Comparison of ENCODE assay signal across 9 mouse cellular contexts in the genomic region with DNA sequence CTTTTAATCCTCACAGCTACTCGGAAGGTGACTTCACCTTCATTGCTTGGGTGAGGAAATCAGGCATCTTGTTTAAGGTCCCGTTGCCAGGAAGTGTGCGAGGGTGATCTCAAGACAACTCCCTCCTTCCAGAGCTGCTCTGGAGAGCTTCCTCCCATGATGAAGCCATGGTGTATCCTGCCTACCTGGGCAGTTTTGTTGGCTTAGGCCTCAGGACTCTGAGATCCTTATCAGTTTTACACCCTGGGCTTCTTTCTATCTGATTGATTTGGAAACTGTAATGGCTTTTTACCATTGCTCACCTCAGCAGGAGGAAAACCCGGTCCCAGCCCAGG. TPM values are rescaled to one million over a fixed set of nuclear protein-coding genes. Genes with fewer than 3 reads are reported as not detected.
DNase-seq lines count a peak whose midpoint lies in the region; ATAC-seq lines count a peak whose summit lies in the region.
"Had no signal": no experiment of that assay in that cellular context is flagged by ENCODE, and none has a peak within 500 bp of the region (broad histone marks: within the 10 kb centered on the region; RNA-seq: fewer than 3 reads in every experiment).

No protein-coding gene starts in this region.

- H3K4me2 ChIP-seq in liver, embryonic 13.5 days, result peak overlapping the region; percentile 57

- no peaks in the 10 kb centered on the region for H3K36me3 ChIP-seq in liver, embryonic 13.5 days

- H3K4me1 ChIP-seq in liver, embryonic 13.5 days (replicated peaks), result peaks cover 52% of the 10 kb centered on the region

- H3K27ac ChIP-seq in liver, embryonic 13.5 days, result peak overlapping the region; percentile 82

- DNase-seq in heart, adult 11 months, result peak; percentile 5
- DNase-seq in heart, postnatal 4 days, result no peak
- DNase-seq in thymus, postnatal 4 days, result peak; percentile 20
- DNase-seq in thymus, postnatal 10 days (ENCODE audit: low spot score in 2 of 2), result no peak
- DNase-seq in liver, embryonic 13.5 days, result no peak
- DNase-seq in Muller cell, postnatal 12 days (ENCODE audit: inconsistent ontology term), result no peak
- no peak for DNase-seq in adrenal gland, adult (ENCODE audit: inconsistent age in 2 of 2, low spot score in 1 of 2)
- no peak for DNase-seq in spleen, adult 18-20 months

- H3K4me3 ChIP-seq in liver, embryonic 13.5 days (replicated peaks), result peak overlapping the region; percentile 41

- H3K27me3 ChIP-seq in liver, embryonic 13.5 days, result no peaks in the 10 kb centered on the region

- H3K9ac ChIP-seq in liver, embryonic 13.5 days, result peak overlapping the region; percentile 63

- peak; percentile 70 for ATAC-seq in liver, embryonic 13.5 days (ENCODE audit: low read depth)

- 14% methylated on average over 4 of the region's 4 CpGs for WGBS in liver, embryonic 13.5 days (ENCODE audit: insufficient replicate concordance)

- H3K9me3 ChIP-seq in liver, embryonic 13.5 days (replicated peaks), result no peaks in the 10 kb centered on the region

RNA-seq across cellular contexts. Expression of a gene that starts 4.4 kb away (rescaled TPM):
- under 1 TPM in 1 of 2 experiments, not detected in 1; 0.29 TPM for total RNA-seq in heart, postnatal 4 days (2021)
- 2.7 and 2.8 TPM in 2 replicates for polyA plus RNA-seq in liver, embryonic 13.5 days (2015; fragmentation: Nextera tagmentation; extraction: Ambion mirVana)
- polyA plus RNA-seq: cortical plate, adult 2 months had no signal

RNA-seq across cellular contexts. Expression of a gene that starts 14.3 kb away (rescaled TPM):
- total RNA-seq in heart, postnatal 4 days (2021), result under 1 TPM in 1 of 2 experiments, not detected in 1; 0.17 TPM
- polyA plus RNA-seq in liver, embryonic 13.5 days (2015; fragmentation: Nextera tagmentation; extraction: Ambion mirVana), result 1.2 and 1.6 TPM in 2 replicates
- polyA plus RNA-seq: cortical plate, adult 2 months had no signal

RNA-seq across cellular contexts. Expression of a gene that starts 20.3 kb away (rescaled TPM):
- total RNA-seq in heart, postnatal 4 days (2021), result not detected
- 0.68 and 1.1 TPM in 2 replicates for polyA plus RNA-seq in liver, embryonic 13.5 days (2015; fragmentation: Nextera tagmentation; extraction: Ambion mirVana)
- polyA plus RNA-seq: cortical plate, adult 2 months had no signal

RNA-seq across cellular contexts. Expression of a gene that starts 26.0 kb away (rescaled TPM):
- not detected for total RNA-seq in heart, postnatal 4 days (2021)
- polyA plus RNA-seq in liver, embryonic 13.5 days (2015; fragmentation: Nextera tagmentation; extraction: Ambion mirVana), result 0.31 and 0.66 TPM in 2 replicates
- polyA plus RNA-seq: cortical plate, adult 2 months had no signal

RNA-seq across cellular contexts. Expression of a gene that starts 32.0 kb away (rescaled TPM):
- not detected for total RNA-seq in heart, postnatal 4 days (2021)
- 0.36 and 0.63 TPM in 2 replicates for polyA plus RNA-seq in liver, embryonic 13.5 days (2015; fragmentation: Nextera tagmentation; extraction: Ambion mirVana)
- polyA plus RNA-seq: cortical plate, adult 2 months had no signal

Comparison
In these comparisons a context has a peak if more than half of its experiments do, and no peak if none do; other contexts are left out.
1. DNase-seq: peak in heart, adult 11 months (single experiment) and thymus, postnatal 4 days (single experiment); none in heart, postnatal 4 days (single experiment), thymus, postnatal 10 days (0 of 2), liver, embryonic 13.5 days (single experiment), Muller cell, postnatal 12 days (single experiment), adrenal gland, adult (0 of 2) and spleen, adult 18-20 months (0 of 2).